Mouse (Mus musculus) CH12.LX (cell line): ENCODE measurements around the gene Olfr894. TPM values are rescaled to one million over a fixed set of nuclear protein-coding genes. Genes with fewer than 3 reads are reported as not detected.

Experiments used
- DNase-seq: peaks from one replicate; pipeline ENCODE4 v3.0.0-alpha.2; 2013; ENCODE audit errors: extremely low read depth
- H3K27ac ChIP-seq: 2 replicates; pipeline ENCODE4 v1.5.1; 2012; ENCODE audit warnings: low read depth, mild to moderate bottlenecking, control low read depth, moderate library complexity; ENCODE audit not compliant: insufficient read depth
- H3K27me3 ChIP-seq: replicated peaks from 2 replicates; pipeline ENCODE3; 2012; ENCODE audit warnings: inconsistent platforms
- H3K36me3 ChIP-seq, 2 experiments: replicated peaks in 1 of 2; 2 replicates each; pipeline versions ENCODE3 to v1.6.1; 2012; ENCODE audit warnings: inconsistent platforms in 1 of 2, low read length in 1 of 2, mild to moderate bottlenecking in 1 of 2, mixed read lengths in 1 of 2, moderate library complexity in 1 of 2; ENCODE audit not compliant: control insufficient read depth in 1 of 2, insufficient read depth in 1 of 2
- H3K4me1 ChIP-seq, 2 experiments: 2 replicates each; pipeline ENCODE4 v1.6.1; 2012; ENCODE audit warnings: inconsistent platforms in 1 of 2, moderate library complexity in 1 of 2; ENCODE audit not compliant: insufficient read depth in 2 of 2, control insufficient read depth in 1 of 2
- H3K4me2 ChIP-seq: 2 replicates; pipeline ENCODE4 v1.6.1; 2012; ENCODE audit warnings: low read depth, mild to moderate bottlenecking, control low read depth; ENCODE audit not compliant: poor library complexity, insufficient read depth, severe bottlenecking
- H3K4me3 ChIP-seq, 3 experiments: fragments of 150-350 bp in 1 of 3; sonication (generic) in 1 of 3; replicated peaks in 1 of 3; 2 replicates each; pipeline versions ENCODE3 to v1.5.1; 2011 to 2012; ENCODE audit warnings: low read depth in 2 of 3, low read length in 2 of 3, mild to moderate bottlenecking in 2 of 3, moderate library complexity in 2 of 3, control low read depth in 1 of 3, improper control_type of control experiment in 1 of 3, inconsistent platforms in 1 of 3, mixed read lengths in 1 of 3; ENCODE audit not compliant: poor library complexity in 1 of 3
- H3K79me2 ChIP-seq: replicated peaks from 2 replicates; pipeline ENCODE4 v1.6.1; 2012; ENCODE audit warnings: mild to moderate bottlenecking, moderate library complexity; ENCODE audit not compliant: control insufficient read depth, poor library complexity, insufficient read depth, severe bottlenecking; ENCODE audit errors: extremely low read depth
- H3K9ac ChIP-seq: 2 replicates; pipeline ENCODE4 v1.6.1; 2012; ENCODE audit warnings: low read depth, mild to moderate bottlenecking, control low read depth, moderate library complexity; ENCODE audit not compliant: insufficient read depth
- H3K9me3 ChIP-seq: replicated peaks from 2 replicates; pipeline ENCODE3; 2012; ENCODE audit warnings: low read length, inconsistent platforms, mixed read lengths
- BHLHE40 ChIP-seq: IDR thresholded peaks from 2 replicates; pipeline ENCODE4 v1.6.1; 2011; ENCODE audit warnings: mild to moderate bottlenecking, low read depth, low read length, improper control_type of control experiment
- CTCF ChIP-seq, 2 experiments: IDR thresholded peaks in 1 of 2; conservative IDR thresholded peaks in 1 of 2; 2 replicates each; pipeline ENCODE4 v1.5.1; 2011 to 2012; ENCODE audit warnings: low read depth in 2 of 2, low read length in 2 of 2, improper control_type of control experiment in 1 of 2, inconsistent platforms in 1 of 2, mild to moderate bottlenecking in 1 of 2, moderate library complexity in 1 of 2
- E2F4 ChIP-seq: IDR thresholded peaks from 2 replicates; pipeline ENCODE4 v1.6.1; 2011; ENCODE audit warnings: low read depth, low read length, improper control_type of control experiment; ENCODE audit not compliant: insufficient replicate concordance
- ETS1 ChIP-seq: conservative IDR thresholded peaks from 2 replicates; pipeline ENCODE4 v1.6.1; 2012; ENCODE audit warnings: low read depth, mild to moderate bottlenecking, inconsistent platforms, low read length, improper control_type of control experiment, moderate library complexity
- GABPA ChIP-seq: IDR thresholded peaks from 2 replicates; pipeline ENCODE4 v1.6.1; 2012; ENCODE audit warnings: low read depth, low read length, improper control_type of control experiment, inconsistent platforms; ENCODE audit not compliant: insufficient replicate concordance
- HCFC1 ChIP-seq: IDR thresholded peaks from 2 replicates; pipeline ENCODE4 v1.6.1; 2012; ENCODE audit warnings: low read depth, mild to moderate bottlenecking, inconsistent platforms, low read length, improper control_type of control experiment
- IRF4 ChIP-seq: IDR thresholded peaks from 2 replicates; pipeline ENCODE4 v1.6.1; 2014; ENCODE audit warnings: low read depth, mild to moderate bottlenecking, inconsistent platforms, low read length, improper control_type of control experiment
- KAT2A ChIP-seq: IDR thresholded peaks from 2 replicates; pipeline ENCODE4 v1.6.1; 2012; ENCODE audit warnings: low read length, improper control_type of control experiment, inconsistent platforms; ENCODE audit not compliant: insufficient replicate concordance
- MAZ ChIP-seq: IDR thresholded peaks from 2 replicates; pipeline ENCODE4 v1.6.1; 2012; ENCODE audit warnings: low read depth, mild to moderate bottlenecking, inconsistent platforms, low read length, improper control_type of control experiment, moderate library complexity
- MEF2A ChIP-seq: IDR thresholded peaks from 2 replicates; pipeline ENCODE4 v1.6.1; 2014; ENCODE audit warnings: low read depth, mild to moderate bottlenecking, inconsistent platforms, low read length, improper control_type of control experiment, borderline replicate concordance
- NRF1 ChIP-seq: IDR thresholded peaks from 2 replicates; pipeline ENCODE4 v1.6.1; 2014; ENCODE audit warnings: low read depth, mild to moderate bottlenecking, inconsistent platforms, low read length, improper control_type of control experiment, moderate library complexity
- PAX5 ChIP-seq: IDR thresholded peaks from 2 replicates; pipeline ENCODE4 v1.6.1; 2012; ENCODE audit warnings: low read length, inconsistent platforms, mixed read lengths
- POLR2AphosphoS2 ChIP-seq: IDR thresholded peaks from 2 replicates; pipeline ENCODE4 v1.6.1; 2011; ENCODE audit warnings: low read depth, low read length, improper control_type of control experiment
- RAD21 ChIP-seq: IDR thresholded peaks from 2 replicates; pipeline ENCODE4 v1.6.1; 2011; ENCODE audit warnings: low read depth, mild to moderate bottlenecking, low read length, improper control_type of control experiment, moderate library complexity
- RCOR1 ChIP-seq: conservative IDR thresholded peaks from 2 replicates; pipeline ENCODE4 v1.6.1; 2012; ENCODE audit warnings: low read depth, mild to moderate bottlenecking, inconsistent platforms, low read length, improper control_type of control experiment
- SIN3A ChIP-seq: IDR thresholded peaks from 2 replicates; pipeline ENCODE4 v1.6.1; 2012; ENCODE audit warnings: low read length, improper control_type of control experiment, inconsistent platforms
- SMC3 ChIP-seq: IDR thresholded peaks from 2 replicates; pipeline ENCODE4 v1.6.1; 2011; ENCODE audit warnings: low read depth, low read length, improper control_type of control experiment
- UBTF ChIP-seq: IDR thresholded peaks from 2 replicates; pipeline ENCODE4 v1.6.1; 2012; ENCODE audit warnings: low read depth, mild to moderate bottlenecking, inconsistent platforms, low read length, improper control_type of control experiment, moderate library complexity
- USF2 ChIP-seq: conservative IDR thresholded peaks from 2 replicates; pipeline ENCODE4 v1.6.1; 2011; ENCODE audit warnings: low read depth, low read length, improper control_type of control experiment
- ZKSCAN1 ChIP-seq: IDR thresholded peaks from 2 replicates; pipeline ENCODE4 v1.6.1; 2012; ENCODE audit warnings: low read depth, inconsistent platforms, low read length, improper control_type of control experiment, borderline replicate concordance
- ZNF384 ChIP-seq: IDR thresholded peaks from 2 replicates; pipeline ENCODE4 v1.6.1; 2012; ENCODE audit warnings: low read depth, low read length, improper control_type of control experiment, inconsistent platforms
- dilution Hi-C: fragments of 300-500 bp; cut with MboI; formaldehyde crosslinking; loops from 2 replicates; pipeline ENCODE4 v1.14.3; 2020; ENCODE audit warnings: low sequenced_read_pairs; ENCODE audit not compliant: extremely low pct_unique_long_range_greater_than_20kb, extremely low pct_ligation_motif_present
- in situ Hi-C: fragments of 300-500 bp; cut with MboI; formaldehyde crosslinking; loops from 3 replicates; pipeline ENCODE4 v1.14.3; 2019; ENCODE audit warnings: low sequenced_read_pairs, low pct_ligation_motif_present, low pct_unique_long_range_greater_than_20kb, mixed read lengths
- polyA plus RNA-seq: library from polyadenylated mRNA; unstranded; fragments of >175 nt; gene quantifications from 2 replicates; pipeline ENCODE4 v1.2.1, GENCODE M21; 2012; ENCODE audit warnings: low read depth; ENCODE audit not compliant: insufficient read length
- total RNA-seq, 2 experiments: library from RNA; depleted of rRNA; stranded (reverse); fragments of 300-350 nt in 1 of 2; fragments of >200 nt in 1 of 2; gene quantifications; 2 replicates each; pipeline ENCODE4 v1.2.3; 2012 to 2014

The Olfr894 gene
- total and polyA plus RNA-seq, 3 experiments = not detected

- Histone ChIP-seq H3K9me3 (peaks cover 2% of the 10 kb centered on the region), H3K4me3 (no peak within 1 kb of the TSS), H3K27me3 (no peaks in the 10 kb centered on the region), H3K27ac (no peak within 1 kb of the TSS), H3K79me2 (no peaks in the 10 kb centered on the region), H3K36me3 (no peaks in the 10 kb centered on the region), H3K4me1 (no peaks in the 10 kb centered on the region), H3K9ac (no peak within 1 kb of the TSS), H3K4me2 (no peak within 1 kb of the TSS)
- dilution Hi-C loops (no loop called here), in situ Hi-C loops (no loop called here)
- no peak for DNase-seq
- no peak for TF ChIP-seq GABPA
- TF ChIP-seq BHLHE40 = no peak
- no peak for TF ChIP-seq KAT2A
- TF ChIP-seq HCFC1 = no peak
- no peak for TF ChIP-seq NRF1
- no peak for TF ChIP-seq RAD21
- TF ChIP-seq E2F4 = no peak
- TF ChIP-seq PAX5 = no peak
- no peak for TF ChIP-seq POLR2AphosphoS2
- TF ChIP-seq RCOR1 = no peak
Observed at GRCm38 (mm10) chr9:38180721-38181120, 37.1 kb upstream of the Olfr894 start, which contains the start of gene Olfr891. Olfr891 (minus strand) TSS chr9:38180821.

GRCm38 (mm10) chr9:38208065-38208464 is 9.8 kb upstream of the Olfr894 start, which contains the start of gene Olfr893:
Olfr893 (plus strand) TSS chr9:38208365.
- Histone ChIP-seq H3K27ac (no peak within 1 kb of the TSS), H3K9ac (no peak within 1 kb of the TSS), H3K4me3 (no peak within 1 kb of the TSS), H3K4me1 (no peaks in the 10 kb centered on the region), H3K27me3 (no peaks in the 10 kb centered on the region), H3K36me3 (no peaks in the 10 kb centered on the region), H3K9me3 (no peaks in the 10 kb centered on the region), H3K4me2 (no peak within 1 kb of the TSS), H3K79me2 (no peaks in the 10 kb centered on the region)
- no peak for DNase-seq
- in situ Hi-C loops = no loop called here
- no peak for TF ChIP-seq KAT2A
- TF ChIP-seq CTCF (conservative IDR thresholded peaks at IDR 0.05 in 1 of 2, IDR thresholded peaks at IDR 0.05 in 1 of 2; ENCODE audit: low read depth in 2 of 2, low read length in 2 of 2) = no peak
- no peak for TF ChIP-seq BHLHE40
- no peak for TF ChIP-seq POLR2AphosphoS2
- TF ChIP-seq NRF1 = no peak
- no peak for TF ChIP-seq ZNF384
- TF ChIP-seq GABPA = no peak
- no peak for TF ChIP-seq MEF2A
- TF ChIP-seq UBTF = no peak
- no peak for TF ChIP-seq MAZ
- no peak for TF ChIP-seq ETS1
- no peak for TF ChIP-seq SIN3A
- no peak for TF ChIP-seq ZKSCAN1
- no peak for TF ChIP-seq SMC3
- no peak for TF ChIP-seq USF2
- no peak for TF ChIP-seq PAX5
- no peak for TF ChIP-seq IRF4
- TF ChIP-seq, all 38 proteins: peak for 0
- dilution Hi-C loops = no loop called here
